Mouse (Mus musculus): ENCODE measurements around the gene Srsf7.

- TF ChIP-seq POLR2A (IDR thresholded peaks at IDR 0.05; ENCODE audit: insufficient read depth, low read length) (no peak), CTCF (IDR thresholded peaks at IDR 0.05; ENCODE audit: low read depth, low read length) (no peak), EP300 (IDR thresholded peaks at IDR 0.05; ENCODE audit: insufficient read depth, low read depth, low read length) (no peak)
Observed at GRCm38 (mm10) chr17:80252757-80253525, 45.8 kb upstream of the Srsf7 start.

Measured in ES-Bruce4 (cell line).